Mouse (Mus musculus): Measurements from ENCODE around the gene Morn4. TPM values are rescaled to one million over a fixed set of nuclear protein-coding genes. Genes with fewer than 3 reads are reported as not detected.

Morn4 gene
- 26.5 TPM for polyA plus RNA-seq (2014; fragmentation: Illumina TruSeq; extraction: RNeasy Lipid Tissue Mini Kit (QIAGEN cat#74804); ENCODE audit: low read depth, low replicate concordance)

GRCm38 (mm10) chr19:42086166-42086565, at the start of gene Morn4:
Gene Morn4, minus strand, starts transcription at chr19:42086357.

GRCm38 (mm10) chr19:42128787-42129508, 42.8 kb upstream of the Morn4 start, which contains the start of gene Avpi1:
Gene Avpi1, minus strand, starts transcription at chr19:42129059.

GRCm38 (mm10) chr19:42089748-42090595, 3.8 kb upstream of the Morn4 start, which contains the start of gene Pi4k2a:
Gene Pi4k2a, plus strand, starts transcription at chr19:42090470.

GRCm38 (mm10) chr19:42051948-42052347, 34.2 kb downstream of the Morn4 start, which contains the start of gene 4933411K16Rik:
Gene 4933411K16Rik, plus strand, starts transcription at chr19:42052248.

GRCm38 (mm10) chr19:42045269-42046102, 40.7 kb downstream of the Morn4 start, which contains the start of gene Hoga1:
Gene Hoga1, plus strand, starts transcription at chr19:42045610.

GRCm38 (mm10) chr19:42035456-42036248, 50.5 kb downstream of the Morn4 start, which contains the start of gene Ankrd2:
Gene Ankrd2, plus strand, starts transcription at chr19:42036000.

Other genes with a start within 250 kb of the Morn4 start
- 6.6 TPM for gene Frat2, start 238.2 kb downstream of the Morn4 start, polyA plus RNA-seq (2014; fragmentation: Illumina TruSeq; extraction: RNeasy Lipid Tissue Mini Kit (QIAGEN cat#74804); ENCODE audit: low read depth, low replicate concordance)
- gene Rrp12, start 190.2 kb downstream of the Morn4 start, polyA plus RNA-seq (2014; fragmentation: Illumina TruSeq; extraction: RNeasy Lipid Tissue Mini Kit (QIAGEN cat#74804); ENCODE audit: low read depth, low replicate concordance) = 2.4 TPM
- 53.2 TPM for gene Pgam1, start 174.4 kb downstream of the Morn4 start, polyA plus RNA-seq (2014; fragmentation: Illumina TruSeq; extraction: RNeasy Lipid Tissue Mini Kit (QIAGEN cat#74804); ENCODE audit: low read depth, low replicate concordance)
- 32.7 TPM for gene Exosc1, start 152.9 kb downstream of the Morn4 start, polyA plus RNA-seq (2014; fragmentation: Illumina TruSeq; extraction: RNeasy Lipid Tissue Mini Kit (QIAGEN cat#74804); ENCODE audit: low read depth, low replicate concordance)
- 14.7 TPM for gene Zdhhc16, start 152.9 kb downstream of the Morn4 start, polyA plus RNA-seq (2014; fragmentation: Illumina TruSeq; extraction: RNeasy Lipid Tissue Mini Kit (QIAGEN cat#74804); ENCODE audit: low read depth, low replicate concordance)
- gene Mms19, start 105.2 kb downstream of the Morn4 start, polyA plus RNA-seq (2014; fragmentation: Illumina TruSeq; extraction: RNeasy Lipid Tissue Mini Kit (QIAGEN cat#74804); ENCODE audit: low read depth, low replicate concordance) = 14.9 TPM
- gene Ubtd1, start 104.6 kb downstream of the Morn4 start, polyA plus RNA-seq (2014; fragmentation: Illumina TruSeq; extraction: RNeasy Lipid Tissue Mini Kit (QIAGEN cat#74804); ENCODE audit: low read depth, low replicate concordance) = 3.0 TPM
- not detected for gene Ankrd2, start 50.4 kb downstream of the Morn4 start, polyA plus RNA-seq (2014; fragmentation: Illumina TruSeq; extraction: RNeasy Lipid Tissue Mini Kit (QIAGEN cat#74804); ENCODE audit: low read depth, low replicate concordance)
- gene Hoga1, start 40.7 kb downstream of the Morn4 start, polyA plus RNA-seq (2014; fragmentation: Illumina TruSeq; extraction: RNeasy Lipid Tissue Mini Kit (QIAGEN cat#74804); ENCODE audit: low read depth, low replicate concordance) = 24.0 TPM
- 264 TPM for gene 4933411K16Rik, start 34.1 kb downstream of the Morn4 start, polyA plus RNA-seq (2014; fragmentation: Illumina TruSeq; extraction: RNeasy Lipid Tissue Mini Kit (QIAGEN cat#74804); ENCODE audit: low read depth, low replicate concordance)
- gene Pi4k2a, start 4.1 kb upstream of the Morn4 start, polyA plus RNA-seq (2014; fragmentation: Illumina TruSeq; extraction: RNeasy Lipid Tissue Mini Kit (QIAGEN cat#74804); ENCODE audit: low read depth, low replicate concordance) = 6.4 TPM
- 1.2 TPM for gene Avpi1, start 42.7 kb upstream of the Morn4 start, polyA plus RNA-seq (2014; fragmentation: Illumina TruSeq; extraction: RNeasy Lipid Tissue Mini Kit (QIAGEN cat#74804); ENCODE audit: low read depth, low replicate concordance)
- gene Marveld1, start 61.0 kb upstream of the Morn4 start, polyA plus RNA-seq (2014; fragmentation: Illumina TruSeq; extraction: RNeasy Lipid Tissue Mini Kit (QIAGEN cat#74804); ENCODE audit: low read depth, low replicate concordance) = 2.1 TPM
- 9.5 TPM for gene Zfyve27, start 77.6 kb upstream of the Morn4 start, polyA plus RNA-seq (2014; fragmentation: Illumina TruSeq; extraction: RNeasy Lipid Tissue Mini Kit (QIAGEN cat#74804); ENCODE audit: low read depth, low replicate concordance)
- not detected for gene Sfrp5, start 115.9 kb upstream of the Morn4 start, polyA plus RNA-seq (2014; fragmentation: Illumina TruSeq; extraction: RNeasy Lipid Tissue Mini Kit (QIAGEN cat#74804); ENCODE audit: low read depth, low replicate concordance)
- gene Golga7b, start 161.2 kb upstream of the Morn4 start, polyA plus RNA-seq (2014; fragmentation: Illumina TruSeq; extraction: RNeasy Lipid Tissue Mini Kit (QIAGEN cat#74804); ENCODE audit: low read depth, low replicate concordance) = 0.73 TPM